Mouse (Mus musculus) layer of hippocampus, adult 9-11 months (tissue): ENCODE measurements around the gene Gm29609.

ENCODE experiments used
- DNase-seq: peaks from one replicate; pipeline ENCODE4 v3.0.0; 2022

Gene Gm29609

DNA sequence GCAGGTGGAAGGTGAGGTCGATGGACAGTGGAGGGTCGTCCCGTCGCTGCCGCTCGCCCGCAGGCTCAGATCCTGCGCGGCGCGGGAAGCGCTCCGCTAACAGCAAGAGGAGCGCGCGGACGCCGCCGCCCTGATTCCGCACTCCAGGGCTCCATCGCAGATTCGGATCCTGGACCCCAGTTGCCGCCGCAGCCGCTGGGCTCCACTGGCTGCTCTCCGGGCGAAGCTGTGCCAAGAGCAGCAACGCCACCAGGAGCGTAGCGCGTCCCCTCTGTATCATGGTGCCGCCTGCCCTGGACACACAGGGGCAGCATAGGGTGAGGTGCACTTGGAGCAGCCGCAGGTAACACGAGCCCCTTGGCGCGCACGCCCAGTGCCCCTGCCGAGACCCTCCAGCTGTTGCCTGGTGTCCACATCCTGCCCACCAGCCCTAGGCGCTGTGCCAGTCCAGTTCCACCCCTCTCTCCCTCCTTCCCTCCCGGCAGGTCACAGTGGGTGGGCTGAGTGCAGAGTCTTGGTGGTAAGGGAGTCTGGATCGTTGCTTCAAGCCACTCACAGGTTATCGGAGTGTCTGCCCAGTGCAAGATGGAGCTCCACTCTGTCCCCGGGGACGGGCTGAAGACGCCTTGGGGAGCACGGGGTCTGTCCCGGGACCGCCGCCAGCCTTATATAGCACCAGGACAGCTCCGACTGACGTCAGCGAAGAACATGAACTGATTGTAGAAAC is 41.3 kb downstream of the Gm29609 start, which contains the start of gene Ucn:
Ucn (minus strand) TSS at position 589 of the 727 bp plus-strand sequence.
- no peak for DNase-seq

DNA sequence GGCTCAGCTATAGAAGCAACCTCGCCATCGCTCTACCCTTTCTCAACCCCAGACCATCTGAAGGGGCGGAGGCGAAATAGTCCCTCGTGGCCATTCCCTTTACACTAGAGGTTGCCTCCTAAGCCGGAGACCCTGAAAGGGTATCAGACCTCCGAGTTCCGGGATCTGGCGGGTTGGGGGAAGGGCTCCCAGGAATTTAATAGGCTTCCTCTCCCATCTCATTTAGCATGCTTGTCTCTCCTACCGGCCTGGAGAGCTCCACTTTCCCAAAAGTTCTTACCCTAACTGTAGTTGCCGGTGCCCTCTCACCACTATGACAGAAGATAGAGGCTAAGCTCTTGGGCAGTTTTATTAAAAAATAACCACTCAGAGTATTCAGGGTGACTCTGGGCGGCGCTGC is 42.1 kb downstream of the Gm29609 start:
- no peak for DNase-seq

DNA sequence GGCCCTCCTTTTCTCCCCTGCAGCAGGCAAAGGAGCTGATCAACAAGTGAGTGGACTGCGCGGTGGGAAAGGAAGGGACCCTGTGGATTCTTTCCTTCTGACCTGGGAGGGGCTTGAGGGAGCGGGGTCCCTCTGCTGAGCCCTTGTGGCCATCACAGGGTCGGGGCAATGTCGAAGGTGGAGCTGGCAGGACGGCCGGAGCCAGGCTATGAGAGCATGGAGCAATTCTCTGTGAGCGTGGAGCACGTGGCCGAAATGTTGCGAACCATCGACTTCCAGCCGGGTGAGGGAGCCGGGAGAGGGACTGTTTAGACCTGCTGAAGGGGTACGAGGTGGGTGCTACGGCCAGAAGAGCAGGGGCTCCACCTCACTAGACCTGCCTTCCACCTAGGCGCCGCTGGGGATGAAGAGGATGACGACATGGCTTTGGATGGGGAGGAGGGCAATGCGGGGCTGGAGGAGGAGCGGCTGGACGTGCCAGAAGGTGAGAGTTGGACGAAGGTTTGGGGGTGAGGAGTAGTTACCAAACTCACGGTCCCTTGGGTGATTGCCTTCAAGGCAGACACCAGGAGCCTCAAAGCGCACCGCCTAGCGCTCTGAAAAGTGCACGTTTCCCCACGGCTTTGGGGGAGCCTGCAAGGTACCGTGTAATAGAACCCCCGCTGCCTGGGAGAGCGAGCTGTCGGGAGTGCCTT is 42.8 kb downstream of the Gm29609 start:
- no peak for DNase-seq

DNA sequence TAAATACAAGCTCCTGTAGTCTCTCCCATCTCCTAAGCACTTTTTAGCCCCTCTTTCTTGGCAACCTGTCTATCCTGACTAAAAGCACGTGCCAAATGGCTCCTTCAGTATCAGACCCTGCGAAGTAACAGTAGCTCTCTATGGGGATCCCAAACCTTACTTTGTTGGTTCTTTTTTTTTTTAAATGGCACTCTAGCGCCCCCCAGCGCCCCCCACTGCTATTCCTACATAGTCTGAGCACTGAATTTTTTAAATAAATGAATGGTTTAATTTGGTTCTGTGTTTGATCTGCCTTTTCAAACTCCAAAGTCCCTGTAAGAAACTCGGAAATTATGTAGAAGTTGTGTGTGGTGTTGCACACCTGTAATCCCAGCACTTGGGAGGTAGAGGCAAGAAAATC is 53.7 kb downstream of the Gm29609 start:
- DNase-seq: no peak

DNA sequence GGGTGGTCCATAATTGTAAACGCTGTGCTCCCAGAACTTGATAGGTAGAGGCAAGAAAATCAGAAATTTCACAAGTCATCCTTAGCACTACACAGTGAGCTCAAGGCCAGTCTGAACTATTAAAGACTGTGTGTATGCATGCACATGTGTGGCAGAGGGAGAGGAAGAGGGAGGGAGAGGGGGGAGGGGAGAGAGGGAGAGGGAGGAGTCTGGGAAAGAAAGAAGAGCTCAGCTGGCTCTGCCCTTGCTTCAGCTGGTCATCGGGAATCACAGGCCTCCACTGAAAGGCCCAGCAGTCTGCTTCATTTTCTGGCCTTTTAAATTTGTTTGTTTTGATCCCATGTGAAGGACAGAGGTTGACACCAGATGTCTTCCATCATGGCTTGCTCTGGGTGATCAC is 56.2 kb downstream of the Gm29609 start:
- no peak for DNase-seq

DNA sequence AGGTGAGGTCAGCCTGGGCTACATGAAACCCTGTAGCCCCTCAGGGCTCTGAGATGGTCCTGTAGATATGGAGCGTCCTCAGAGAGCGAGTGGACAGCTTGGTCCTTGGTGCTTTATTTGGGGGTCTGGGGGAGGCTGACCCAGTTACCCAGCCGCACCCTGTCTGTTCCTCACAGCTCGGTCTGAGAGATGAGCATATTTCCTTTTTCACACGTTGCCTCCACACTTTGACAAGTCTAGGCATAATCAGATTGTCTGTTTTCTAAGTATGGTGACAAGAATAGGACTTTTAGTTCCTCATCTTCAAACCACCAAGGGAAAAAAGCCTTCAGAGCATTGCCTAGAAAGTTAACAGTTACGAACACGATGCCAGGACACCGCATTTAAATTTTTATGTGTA is 58.6 kb downstream of the Gm29609 start:
- no peak for DNase-seq

DNA sequence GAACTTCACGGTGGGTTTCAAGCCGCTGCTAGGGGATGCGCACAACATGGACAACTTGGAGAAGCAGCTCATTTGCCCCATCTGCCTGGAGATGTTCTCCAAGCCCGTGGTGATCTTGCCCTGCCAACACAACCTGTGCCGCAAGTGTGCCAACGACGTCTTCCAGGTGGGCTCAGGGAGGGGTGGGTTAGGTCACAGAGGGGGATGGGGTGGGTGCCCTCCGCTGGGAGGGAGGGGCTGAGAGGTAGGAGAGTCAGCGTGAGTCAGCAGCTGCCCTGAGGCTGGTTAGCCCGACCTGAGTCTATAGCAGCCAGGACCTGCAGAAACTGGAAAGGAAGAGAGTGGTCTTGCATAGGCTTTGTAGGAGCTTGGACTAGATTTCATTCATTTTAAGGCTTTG is 62.8 kb downstream of the Gm29609 start:
- no peak for DNase-seq

DNA sequence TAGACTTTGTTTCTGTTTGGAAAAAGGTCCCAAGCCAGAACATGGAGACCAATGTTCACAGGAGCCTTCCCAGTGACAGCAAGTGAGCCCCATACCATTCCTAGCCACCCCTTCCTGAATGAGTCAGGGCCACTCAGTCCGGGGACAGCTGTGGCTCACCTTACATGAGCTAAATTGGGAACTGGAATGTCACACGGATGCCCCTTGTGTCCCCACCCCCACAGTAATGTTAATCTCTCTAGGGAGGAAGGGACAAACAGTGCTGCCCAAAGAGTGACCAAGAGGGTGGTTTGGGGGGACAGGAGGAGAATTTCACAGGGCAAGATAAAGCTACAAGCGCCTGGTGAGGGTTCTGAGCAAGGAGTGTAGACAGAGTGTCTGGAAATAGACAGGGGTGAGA is 63.4 kb downstream of the Gm29609 start, which contains the start of gene Trim54:
Trim54 (plus strand) TSS at position 359 of the 400 bp plus-strand sequence.
- DNase-seq: no peak

DNA sequence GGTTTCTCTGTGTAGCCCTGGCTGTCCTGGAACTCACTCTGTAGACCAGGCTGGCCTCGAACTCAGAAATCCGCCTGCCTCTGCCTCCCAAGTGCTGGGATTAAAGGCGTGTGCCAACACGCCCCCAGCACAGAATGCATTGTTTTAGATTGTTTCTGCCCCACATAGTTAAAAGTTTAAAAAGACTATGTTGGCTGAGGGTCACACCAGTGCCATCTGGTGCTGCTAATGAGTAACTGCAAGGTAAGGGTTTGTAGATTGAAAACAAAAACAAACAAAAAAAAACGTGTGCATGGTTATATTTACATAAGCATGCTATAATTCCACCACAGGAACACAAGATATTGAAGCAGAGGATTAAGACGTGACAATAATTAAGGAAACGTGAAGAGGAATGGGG is 68.9 kb downstream of the Gm29609 start:
- no peak for DNase-seq

DNA sequence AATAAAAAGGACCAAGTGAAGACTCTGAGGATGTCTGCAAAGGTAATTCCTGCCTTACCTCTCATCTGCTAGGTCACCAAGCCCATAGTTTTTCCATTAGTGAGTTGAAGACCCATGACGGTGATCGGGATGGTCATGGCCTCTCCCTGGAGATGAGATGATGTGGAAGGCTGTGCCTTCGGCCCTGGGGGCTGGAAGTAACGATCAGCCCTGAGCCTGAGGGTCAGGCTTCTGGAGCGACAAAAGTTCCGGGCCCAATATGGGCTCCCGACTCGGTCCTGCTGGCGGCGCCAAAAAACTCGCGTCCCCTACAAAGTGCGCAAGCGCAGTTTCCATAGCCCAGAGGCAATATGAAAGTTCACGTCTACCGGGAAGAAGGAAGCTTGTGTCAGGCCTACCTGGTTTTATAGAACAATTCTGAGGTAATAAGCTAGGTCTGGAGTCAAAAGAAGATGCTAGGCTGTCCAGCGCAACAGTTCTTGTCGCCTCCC is 71.7 kb downstream of the Gm29609 start, which contains the start of gene Slc30a3:
Slc30a3 (minus strand) TSS at position 238 of the 491 bp plus-strand sequence.
- DNase-seq: no peak

DNA sequence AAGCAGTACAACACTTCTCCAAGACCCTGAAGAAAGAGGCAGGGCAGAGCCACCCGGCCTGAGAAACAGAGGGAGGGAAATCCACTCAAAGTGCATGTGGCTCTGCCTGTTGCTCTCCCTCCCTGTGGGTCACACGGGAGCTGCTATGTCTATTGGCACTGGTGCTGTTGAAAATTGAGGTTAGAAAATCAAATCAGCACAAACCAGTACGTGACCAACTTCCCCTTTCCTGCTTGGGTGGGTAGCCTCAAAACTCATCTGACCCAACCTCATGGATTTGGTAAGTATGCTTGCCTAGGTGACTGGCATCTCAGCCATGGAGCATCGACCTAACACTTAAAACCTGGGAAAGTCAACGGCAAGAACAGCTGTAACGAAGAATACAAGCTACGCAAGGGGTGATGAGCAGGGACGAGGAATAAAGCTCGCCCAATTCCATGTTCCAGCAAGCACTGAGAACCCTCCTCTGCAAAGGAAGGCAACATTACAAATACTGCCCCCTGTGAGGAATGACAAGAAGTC is 73.8 kb downstream of the Gm29609 start, which contains the start of gene Dnajc5g:
Dnajc5g (plus strand) TSS at position 472 of the 522 bp plus-strand sequence.
- DNase-seq: no peak

DNA sequence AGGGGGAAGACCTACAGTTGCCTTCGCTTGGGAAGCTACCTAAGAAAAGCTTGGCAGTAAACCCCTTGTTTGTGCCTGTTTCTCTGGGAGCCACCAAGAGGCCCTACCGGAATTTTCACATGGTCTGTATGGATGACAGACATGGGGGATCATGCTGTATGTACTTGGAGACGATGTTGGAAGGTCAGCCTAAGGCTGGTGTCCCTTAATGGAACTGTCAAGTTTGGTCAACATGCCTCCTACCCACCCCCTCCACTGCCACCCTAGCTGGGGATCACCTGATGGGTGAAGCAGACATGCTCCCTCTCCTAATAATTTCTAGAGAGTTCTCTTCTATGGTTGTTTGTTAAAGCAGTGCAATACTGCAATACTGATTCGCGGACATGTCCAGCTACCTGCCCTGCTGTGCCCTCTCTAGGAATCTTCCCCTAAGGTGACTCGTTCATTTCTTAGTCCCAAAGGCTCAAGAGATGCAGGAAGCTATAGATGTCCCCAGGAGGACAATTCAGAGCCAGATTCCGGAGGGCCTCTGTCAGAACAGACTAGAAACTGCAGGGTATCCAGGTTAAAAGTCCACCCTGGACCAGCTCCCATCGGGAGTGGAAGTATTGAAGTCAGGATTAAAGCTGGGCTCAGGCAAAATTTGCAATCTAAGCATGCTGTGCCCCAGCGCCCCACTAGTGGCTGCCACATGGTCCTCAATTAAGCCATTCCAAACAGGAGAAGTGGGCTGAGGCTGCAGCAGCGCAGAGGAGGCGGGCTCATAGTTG is 83.8 kb downstream of the Gm29609 start:
- DNase-seq: no peak

DNA sequence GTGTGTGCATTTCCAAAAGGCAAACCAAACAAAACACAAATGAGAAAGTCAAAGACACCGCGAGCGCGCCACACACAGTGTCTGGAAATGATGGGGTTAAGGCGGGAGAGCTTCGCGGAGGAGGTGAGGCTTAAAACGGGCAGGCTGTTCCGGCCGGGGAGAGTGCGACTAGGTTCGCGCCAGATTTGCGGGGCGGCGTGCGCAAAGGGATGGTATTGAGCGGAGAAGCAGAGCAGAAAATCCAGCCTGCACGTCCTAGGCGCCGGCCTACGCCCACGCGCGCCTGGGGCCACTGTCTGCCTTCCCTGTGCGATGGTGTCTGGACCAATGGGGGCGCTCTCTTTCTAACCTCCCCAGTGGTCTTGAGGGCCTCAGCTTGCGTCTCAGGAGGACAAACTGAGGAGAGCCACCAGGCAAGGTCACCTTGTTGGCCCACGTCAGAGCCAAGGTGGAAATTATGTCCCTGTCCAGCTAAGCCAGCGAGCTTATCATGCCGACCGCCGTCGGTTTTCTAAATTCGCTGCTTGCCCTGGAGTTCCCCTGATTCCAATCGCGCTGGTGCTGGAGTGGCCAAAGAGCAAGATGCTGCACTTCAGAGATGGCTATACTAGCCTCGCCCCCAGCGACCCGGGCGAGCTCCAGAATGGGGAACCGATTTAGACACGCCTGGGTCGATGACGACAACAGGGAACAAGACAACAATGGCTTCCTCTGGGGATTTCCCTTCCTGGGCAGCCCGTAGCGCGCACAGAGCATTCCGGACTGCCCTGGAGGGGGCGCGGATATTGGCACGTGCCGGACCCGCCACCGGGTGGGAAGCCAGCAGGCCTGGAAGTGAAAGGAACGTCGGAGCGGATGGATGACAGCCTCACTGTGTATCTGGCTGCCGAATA is 84.7 kb downstream of the Gm29609 start:
- peak; percentile 48 for DNase-seq
